Mouse (Mus musculus) kidney, adult 11 months (tissue): ENCODE results near the gene Qk.

Experiments used
- DNase-seq: peaks from one replicate; pipeline ENCODE4 v3.0.0; 2022

Gene Qk

DNA sequence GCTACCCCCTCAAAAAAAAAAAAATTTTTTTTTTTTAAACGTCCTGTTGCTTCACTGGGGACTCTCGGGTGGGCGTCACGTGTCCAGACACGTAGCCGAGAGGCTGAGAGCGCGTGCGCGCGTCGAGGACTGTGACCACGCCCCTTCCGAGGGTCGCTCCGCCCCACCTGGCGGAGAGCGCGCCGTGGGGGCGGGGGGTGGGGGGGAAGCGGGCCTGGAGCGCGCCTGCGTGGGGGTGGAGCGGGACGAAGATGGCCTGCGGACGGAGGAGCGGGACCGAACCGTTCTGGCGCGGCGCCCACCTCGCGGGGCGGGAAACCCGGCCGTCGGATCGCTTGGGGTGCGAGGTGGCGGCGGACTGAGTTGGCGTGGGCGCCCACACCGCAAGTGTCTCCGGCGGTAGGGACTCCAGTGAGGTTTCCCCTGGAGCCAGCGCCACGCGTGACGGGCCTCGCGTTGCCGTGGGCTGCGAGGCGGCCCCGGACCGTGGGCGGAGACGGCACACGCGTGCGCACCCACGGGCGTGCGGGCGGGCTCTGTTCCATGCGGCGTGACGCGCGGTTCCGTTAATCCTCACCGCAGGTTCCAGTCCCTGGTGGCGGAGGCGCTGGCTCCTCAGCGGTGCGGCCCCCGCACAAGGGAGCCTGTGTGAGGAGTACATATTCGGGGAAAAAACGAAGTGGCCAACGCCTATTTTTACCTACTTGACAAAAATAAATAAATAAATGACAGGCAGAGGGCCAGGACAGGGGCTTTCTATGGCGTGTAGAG lies at the start of gene Qk:
Qk (minus strand) TSS at position 170 of the 771 bp plus-strand sequence.
- DNase-seq = peak; percentile 91

DNA sequence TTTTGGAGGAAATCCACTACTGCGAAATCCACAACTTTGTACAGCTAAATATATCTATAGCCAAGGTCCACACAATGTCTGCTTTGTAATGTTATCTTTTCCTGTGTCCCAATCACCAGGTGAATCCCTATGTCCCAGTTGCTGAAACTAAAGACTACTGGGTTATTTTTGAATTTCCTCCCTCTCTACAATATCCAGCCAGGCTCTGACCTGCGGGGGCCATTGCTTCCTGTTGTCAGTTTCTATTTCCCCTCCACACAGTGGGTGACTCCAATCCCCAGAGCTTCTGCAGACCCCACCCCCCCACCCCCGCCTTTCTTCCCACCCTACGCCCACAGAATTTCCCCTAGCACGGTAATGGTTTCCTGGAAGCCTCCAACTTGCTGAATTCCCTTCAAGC lies 47.4 kb upstream of the Qk start:
- no peak for DNase-seq

DNA sequence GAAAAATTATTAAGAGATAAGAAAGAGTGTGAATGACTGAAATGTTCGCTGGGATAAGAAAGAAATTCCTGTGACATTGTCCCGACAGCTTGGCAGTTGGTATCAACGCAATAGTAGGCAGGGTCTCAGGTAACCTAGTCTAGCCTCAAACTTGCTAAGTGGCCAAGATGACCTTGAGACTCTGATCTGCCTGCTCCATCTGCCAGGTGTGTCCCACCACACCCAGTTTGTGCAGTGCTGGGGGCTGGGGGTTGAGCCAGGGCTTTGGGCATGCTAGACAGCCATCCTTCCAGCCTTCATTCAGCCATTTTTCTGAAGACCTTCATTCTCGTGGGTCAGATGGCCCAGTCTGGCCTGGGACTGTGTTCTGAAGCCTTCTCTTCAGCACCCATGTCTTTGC lies 46.9 kb upstream of the Qk start:
- DNase-seq = no peak

DNA sequence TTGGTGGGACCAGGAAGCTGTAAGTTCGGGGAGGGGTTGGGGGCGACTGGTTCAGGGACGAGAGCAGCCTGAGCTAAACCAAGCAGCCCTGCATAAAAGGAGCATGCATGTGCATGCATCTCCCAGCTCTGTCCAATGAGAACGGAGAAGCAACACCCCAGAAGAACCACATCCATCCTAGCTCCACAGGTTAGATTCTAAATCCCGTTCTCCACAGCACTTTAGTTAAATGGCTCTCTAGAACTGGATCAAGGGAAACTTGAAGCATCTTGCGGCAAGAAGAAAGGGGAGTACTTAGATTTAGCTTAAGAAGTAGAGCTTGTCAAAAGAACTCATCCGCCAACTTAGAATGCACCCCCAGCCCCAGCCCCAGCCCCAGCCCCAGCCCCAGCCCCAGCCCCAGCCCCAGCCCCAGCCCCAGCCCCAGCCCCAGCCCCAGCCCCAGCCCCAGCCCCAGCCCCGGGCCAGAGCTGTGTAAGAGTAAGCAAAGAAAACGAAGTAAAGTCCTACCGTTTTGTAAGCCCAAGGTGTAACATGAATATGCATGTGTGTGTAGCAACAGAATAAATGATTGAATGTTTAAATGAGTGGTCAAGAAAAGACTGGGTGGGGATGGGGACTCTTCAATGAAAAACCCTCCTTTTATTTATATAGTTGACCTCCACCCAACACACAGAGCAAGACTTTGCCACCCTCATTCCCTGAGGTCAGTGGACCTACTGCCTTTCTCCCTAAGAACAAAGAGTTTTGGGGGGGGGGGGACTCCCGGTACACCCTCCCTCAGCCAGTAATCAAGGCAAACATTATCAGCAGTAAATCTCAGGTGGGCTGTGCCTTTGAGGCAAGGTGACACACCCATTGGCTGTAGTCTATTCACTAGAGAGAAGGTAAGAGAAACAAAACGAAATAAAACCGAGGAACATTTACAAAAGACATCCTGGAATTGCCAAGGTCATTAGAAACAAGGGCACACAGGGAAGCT lies 46.1 kb upstream of the Qk start:
- no peak for DNase-seq

DNA sequence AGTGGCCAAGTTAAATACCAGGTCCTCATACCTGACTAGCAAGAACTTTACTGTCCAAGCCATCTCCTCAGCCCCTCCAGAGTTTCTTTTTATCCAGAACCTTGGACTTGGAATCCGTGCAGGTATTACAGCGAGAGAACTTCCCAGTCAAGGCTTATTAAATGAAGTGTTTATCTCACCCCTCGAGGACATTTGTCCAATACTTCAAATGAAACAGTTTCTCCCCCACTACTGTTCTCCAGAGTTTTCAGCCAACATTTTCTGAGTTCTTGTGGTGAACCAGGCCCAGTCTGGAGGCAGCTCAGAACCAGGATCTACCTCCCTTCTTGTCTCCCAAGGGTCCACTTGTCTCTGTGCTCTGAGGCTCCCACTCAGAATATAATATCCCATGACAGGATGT lies 43.5 kb upstream of the Qk start:
- no peak for DNase-seq

DNA sequence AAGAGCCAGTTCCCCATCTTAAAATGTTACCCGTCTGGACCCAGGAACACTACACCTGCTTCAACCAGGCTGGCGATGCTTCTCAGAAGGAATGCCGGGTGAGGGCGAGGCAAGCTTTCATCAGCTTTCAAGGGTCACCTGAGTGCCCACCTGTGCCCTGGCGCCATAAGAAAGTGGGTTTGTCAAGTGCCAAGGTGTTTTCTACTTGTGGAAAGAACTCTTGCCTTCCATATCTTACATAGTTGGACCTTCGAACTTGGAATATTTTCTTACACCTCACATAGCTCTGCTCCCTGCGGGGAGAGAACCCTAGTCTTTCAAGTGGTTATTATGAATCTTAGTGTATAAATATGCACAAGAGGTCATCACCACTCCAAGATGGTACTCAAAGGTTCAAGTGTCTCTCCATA lies 42.2 kb upstream of the Qk start:
- DNase-seq = no peak

DNA sequence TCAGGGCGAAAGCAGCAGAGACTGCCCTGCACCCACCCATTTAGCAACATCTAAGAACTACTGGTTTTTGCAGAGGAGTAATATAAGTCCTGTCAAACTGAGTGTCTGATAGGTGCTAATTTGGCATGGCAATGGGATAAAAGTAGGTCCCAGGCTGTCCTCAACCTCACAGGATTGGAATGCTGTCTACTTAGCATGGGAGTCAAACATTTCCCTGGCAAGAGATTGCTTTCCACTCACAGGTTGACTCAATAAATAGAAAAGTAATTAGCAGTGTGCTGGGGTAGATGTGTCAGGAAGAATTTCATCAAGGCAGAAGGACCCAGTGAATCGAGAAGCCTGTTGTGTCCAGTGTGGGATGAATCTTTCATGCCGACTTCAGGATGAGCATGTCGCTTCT lies 41.1 kb upstream of the Qk start:
- no peak for DNase-seq

DNA sequence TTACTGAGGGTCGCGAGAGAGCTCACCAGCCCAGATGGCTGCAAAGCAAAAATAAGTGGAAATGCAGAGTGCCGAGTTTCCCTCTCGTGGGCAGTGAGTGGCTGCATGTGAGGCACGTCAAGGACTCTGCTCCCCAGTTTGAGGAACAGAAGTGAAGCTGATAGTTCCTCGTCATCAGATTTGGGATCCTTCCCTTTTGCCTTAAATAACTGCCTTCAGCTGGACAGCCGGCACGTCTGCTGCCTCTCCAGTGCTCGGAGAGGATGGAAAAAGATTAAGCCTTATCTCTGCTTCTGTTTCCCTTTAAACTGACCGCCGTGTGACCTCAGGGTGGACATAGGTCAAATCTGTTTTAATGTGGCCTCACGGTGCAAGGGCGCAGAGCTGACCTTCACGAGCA lies 39.8 kb upstream of the Qk start:
- DNase-seq = no peak

DNA sequence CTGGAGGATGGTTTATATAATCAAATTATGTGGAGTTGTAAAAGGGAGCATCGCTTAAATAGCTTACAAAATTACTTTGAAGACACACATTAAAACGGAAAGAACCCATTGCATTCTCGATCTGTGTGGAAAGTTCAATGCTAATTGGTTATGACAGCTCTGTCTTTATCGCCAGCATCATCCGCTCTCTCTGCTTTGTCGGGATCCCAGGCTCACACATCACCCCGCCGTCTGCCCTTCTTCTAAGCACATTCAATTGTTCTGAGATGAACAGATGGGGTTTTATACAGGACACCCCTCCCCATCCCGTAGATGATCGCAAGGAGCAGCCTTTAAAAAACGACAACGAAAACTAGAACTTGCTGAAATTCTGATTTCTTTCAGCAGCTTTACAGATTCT lies 37.7 kb upstream of the Qk start:
- no peak for DNase-seq

DNA sequence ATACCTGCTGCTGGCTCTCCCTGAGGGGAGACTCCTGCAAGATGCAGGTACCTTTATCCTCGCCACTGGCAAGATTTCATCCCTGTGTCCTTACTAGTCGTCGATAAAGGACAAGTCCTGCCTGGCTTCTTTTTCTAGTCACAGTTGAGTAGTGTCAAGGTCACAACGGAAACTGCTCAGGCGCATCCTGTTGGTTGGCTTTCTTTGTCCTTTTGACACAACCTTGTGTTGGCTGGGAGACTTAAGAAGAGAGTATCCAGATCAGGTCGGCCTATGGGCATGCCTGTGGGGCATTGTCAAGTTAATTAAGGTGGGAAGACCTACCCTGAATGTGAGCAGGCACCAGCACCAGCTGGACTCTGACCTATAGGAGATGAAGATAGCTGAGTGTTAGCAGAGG lies 36.6 kb upstream of the Qk start:
- no peak for DNase-seq

DNA sequence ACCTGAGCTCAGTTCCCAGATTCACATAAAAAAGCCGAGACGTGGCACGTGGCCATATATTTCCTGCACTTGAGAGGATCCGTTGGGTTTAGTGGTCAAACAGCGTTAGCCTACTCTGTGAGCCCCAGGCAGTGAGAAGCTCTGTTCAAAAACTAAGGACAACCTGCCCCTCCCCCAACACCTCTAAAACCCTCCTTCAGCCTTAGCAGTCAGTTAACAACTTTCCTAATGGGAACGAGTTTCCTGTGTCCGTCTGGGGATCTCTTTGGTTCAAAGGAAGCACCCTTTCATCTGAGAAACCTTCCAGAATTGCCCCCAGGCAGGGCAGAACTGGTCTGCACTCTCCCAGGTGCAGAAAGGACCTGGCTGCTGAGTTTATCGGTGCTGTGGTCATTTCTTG lies 36.1 kb upstream of the Qk start:
- no peak for DNase-seq

DNA sequence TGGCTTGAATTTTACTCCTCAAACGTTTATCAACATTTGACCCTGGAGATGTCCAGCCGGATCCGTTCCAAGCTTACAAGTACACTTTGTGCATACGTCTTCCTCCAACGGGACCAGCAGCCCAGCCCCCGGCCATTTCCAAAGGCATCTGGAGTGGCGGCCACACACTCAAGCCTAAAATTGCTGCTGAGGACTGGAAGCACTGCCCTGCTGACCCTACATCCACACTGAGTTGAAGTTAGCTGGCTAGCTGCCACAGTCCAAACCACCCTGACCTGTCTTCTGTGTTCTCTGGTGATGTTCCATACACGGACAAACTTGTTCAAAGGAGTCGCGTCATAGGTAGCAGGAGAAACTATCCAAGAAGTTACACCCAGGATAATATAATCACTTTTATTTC lies 18.6 kb upstream of the Qk start:
- DNase-seq = no peak

DNA sequence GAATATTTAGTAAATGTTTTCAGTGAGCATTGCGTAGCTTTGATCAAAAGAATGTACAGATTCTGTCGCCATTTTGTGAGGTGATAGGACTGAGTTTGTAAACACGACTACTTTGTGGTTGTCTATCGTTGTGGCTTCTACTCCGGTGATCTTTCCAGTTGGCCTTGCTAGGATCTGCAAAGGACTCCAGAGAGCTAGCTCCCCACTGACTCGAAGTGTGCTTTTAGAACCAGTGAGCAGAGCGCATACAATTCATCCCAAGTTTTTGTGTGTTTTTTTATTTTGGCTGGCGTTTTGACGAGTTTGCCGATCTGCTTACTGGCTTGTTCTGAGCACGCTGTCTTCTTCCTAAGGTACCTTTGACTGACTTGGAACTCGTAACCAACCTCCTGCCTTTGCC lies 16.9 kb upstream of the Qk start:
- no peak for DNase-seq

DNA sequence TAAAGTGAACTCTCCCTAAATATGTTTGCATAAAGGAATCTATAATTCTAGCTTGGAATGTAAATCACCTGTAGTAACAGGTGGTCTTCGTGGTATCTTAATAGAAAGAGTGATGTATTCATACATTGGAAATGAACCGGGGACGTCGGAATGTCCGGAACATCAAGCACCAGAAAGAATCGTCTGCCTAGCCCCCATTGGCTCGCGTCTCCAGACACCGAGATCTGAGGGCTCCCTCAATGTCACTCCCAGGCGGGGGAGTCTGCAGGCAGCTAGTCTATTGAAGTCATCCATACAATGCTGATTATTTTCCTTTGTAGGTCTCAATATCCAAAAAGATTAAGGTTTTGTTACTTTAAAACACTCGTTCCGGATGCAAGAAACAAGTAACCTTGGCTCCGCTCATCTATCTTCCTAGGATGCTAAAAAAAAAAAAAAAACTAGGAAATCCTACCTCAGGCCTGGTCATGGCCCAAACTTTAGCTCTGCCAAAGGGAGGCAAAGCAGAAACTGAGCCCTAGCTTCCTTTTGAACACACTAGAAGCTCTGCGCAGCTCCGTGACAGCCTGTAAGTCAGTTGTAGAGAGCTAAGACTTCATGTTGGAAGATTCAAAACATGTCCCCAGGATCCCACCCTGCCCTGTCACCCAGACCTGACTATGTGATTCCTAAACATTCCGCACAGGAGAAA lies 16.3 kb upstream of the Qk start:
- DNase-seq = no peak

DNA sequence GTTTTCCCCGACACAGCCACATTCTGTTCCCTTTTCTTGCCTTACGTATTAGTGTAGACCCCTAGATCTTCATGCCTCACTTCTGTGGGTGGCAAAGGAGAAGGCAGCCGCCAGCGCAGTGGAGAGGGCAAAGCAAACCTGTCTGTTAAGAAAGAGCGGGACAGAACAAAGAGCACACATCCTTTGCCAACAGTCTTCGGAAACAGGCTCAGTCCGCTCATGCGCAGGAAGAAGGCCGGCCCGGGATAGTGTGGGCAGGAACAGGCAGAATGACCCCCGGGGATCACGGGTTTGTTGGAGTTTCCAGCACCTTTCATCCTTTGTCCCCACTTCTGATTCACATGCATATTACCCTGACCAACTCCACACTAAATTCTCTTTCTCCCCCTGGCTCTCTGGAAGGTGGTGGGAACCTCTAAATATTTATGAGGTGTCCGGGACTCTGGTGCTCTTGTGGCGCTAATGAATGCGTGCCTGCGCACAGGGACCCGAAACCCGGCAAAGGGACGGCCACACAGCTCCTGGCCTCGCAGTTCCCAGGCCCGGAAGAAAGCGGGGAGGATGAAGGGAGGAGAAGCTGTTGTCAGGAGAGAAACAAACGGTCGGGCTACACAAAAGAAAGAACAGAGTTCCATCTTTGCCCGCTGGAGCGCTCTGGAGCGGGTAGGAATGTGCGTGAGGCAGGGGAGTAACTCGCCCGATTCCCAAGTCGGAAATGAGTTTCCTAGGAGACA lies 15.5 kb upstream of the Qk start:
- DNase-seq = peak; percentile 80

DNA sequence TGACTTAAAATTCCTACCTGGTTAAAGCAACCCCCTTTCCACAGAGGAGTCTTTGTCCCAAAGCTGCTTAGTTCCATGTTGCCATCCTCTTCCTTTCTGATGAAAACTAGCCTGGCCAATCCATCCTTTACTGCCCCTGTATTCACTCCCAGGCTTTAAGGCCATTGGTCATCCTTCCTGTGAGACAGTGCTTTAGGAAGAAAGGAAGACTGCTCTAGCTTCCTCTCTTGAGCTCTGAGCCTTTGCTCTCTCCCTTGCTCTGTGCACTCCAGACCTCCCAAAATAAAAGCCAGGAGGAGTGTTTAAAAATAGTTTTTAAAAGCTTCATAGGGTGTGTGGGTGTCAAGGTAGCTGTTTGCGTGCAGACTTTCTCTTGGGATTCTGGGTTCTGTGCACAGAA lies 14.8 kb upstream of the Qk start:
- no peak for DNase-seq

DNA sequence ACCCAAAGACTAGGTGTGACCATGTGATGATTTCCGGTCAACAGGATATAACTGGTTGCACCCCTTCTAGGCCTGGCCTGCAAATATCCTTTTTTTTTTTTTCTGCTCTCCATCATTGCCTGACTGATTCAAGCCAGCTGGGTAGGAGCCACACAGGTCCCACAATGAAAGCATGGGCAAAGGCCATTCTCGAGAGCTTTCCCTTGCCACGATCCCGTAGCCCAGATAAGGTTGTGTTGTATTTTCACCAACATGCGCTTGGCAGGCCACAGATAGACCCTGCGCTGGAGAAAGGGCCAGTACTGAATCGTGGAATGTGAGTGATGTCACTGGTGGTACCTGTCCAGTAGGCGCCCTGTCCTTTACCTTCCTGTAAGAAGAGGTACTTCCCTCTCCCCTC lies 13.7 kb upstream of the Qk start:
- no peak for DNase-seq

DNA sequence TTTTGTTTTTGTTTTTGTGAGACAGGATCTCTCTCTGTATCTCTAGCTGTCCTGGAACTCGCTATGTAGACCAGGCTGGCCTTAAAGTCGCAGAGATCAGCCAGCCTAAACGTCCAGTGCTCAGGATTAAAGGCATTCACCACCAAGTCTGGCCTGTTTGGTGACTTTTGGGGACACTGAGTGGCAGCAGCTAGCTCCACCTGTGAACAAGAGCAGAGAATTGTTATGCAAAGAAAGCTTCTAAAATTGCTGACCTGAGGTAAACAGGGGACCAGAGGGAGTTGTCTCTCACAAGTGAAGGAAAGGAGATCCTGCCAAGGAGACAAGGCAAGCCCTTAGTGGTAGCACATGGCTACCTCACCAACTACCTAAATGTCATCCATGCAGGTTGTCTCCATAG lies 12.5 kb upstream of the Qk start:
- DNase-seq = no peak

DNA sequence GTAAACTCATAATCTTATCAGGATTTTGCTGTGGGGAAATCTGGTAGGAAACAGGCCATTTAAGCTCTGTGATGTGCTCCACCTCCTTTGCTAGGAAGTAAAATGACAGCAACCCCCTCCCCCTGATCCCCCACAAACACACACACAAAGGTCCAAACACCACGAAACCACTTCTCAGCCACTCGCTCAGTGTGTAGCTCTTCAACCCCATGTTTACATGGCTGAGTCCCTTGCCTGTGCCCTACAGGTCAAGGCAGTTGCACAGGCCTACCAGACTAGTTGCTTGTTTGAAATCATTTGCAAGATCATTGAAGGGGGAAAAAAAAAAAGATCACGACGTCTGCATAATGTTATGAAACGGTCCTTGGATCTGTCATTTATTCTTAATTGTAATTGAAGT lies 9.8 kb upstream of the Qk start:
- no peak for DNase-seq

DNA sequence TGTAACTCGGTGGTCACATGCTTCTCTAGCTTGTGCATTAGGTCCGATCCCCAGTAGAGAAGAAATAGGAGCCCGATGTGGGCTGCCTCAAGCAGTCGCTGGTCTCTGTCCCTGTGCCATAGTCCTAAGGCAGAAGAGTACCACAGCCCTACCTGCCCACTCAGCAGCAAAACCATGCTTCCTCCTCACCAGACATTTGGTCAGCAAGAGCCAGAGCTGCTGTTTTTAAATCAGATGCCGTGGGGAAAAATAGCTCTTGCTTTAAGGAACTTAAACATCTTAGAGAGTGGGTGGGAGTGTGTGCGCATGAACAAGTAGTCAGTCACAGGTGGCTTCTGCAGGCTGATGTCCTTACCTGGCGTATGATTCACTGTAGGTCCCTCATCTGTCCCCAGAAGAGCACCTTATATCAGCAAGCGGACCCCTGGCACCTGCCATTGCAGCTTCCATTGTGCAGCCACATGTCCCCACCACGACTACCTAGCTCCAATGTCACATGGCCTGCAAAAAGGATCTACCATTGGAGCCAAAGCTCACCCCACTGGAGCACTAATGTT lies 9.0 kb upstream of the Qk start:
- no peak for DNase-seq

DNA sequence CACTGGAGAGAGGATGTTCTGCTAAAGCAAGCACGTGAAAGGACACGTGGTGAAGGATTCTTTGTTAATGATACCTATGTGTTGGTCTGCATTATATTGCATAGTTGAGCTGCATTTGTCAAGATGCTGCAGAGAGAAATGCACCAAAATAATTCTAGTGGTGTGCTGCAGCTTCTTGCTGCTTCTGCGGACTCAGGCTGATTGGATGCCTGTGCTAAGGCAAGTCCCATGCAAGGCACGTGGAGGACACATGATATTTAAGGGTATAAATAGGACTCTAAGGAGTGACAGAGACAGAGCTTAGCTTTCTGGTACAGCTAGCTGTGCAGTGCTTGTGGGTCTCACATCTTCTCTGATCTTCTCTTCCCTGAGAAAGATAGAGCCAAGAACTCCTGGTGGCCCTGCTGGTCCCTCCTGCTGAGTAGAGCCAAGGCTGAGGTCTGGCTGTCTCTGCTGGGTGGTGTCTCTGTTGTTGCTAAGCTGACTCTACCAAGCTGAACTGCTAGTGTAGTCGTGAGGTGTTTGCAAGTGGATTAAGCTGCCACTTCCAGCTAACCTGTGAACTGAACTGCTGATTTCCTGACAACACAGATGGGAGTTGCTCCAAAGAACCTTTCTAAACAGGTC lies 8.0 kb upstream of the Qk start:
- no peak for DNase-seq

DNA sequence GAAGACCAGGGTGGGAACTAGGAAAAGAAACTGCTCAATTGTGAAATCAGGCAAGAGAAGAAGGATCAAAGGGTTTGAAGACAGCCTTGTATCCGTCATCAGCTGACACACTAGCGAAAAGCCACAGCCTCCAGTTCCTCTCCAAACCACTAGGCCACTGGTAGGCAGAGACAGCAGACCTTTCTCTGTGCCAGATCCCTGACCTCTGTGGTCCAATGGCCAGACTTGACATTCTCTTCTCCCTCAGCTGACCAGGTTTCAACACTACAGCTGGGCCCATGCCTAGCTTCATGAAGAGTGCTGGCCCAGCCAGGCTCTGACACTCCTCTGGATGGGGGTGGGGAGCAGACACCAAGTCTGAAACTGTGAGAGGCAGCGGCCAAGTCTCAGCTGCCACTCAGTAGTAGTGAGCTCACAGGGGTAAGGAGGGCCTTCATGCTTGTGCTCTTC lies 7.0 kb upstream of the Qk start:
- DNase-seq = peak; percentile 56
